Mouse (Mus musculus) thymus, adult 2 months (tissue): ENCODE measurements around the gene Suds3. TPM values are rescaled to one million over a fixed set of nuclear protein-coding genes. Genes with fewer than 3 reads are reported as not detected.
A peak's percentile ranks its signal among the peaks of the same experiment; 100 is the strongest.

Experiments used
- DNase-seq: peaks from one replicate; pipeline ENCODE4 v3.0.0; 2021
- H3K27ac ChIP-seq: fragments of 200-500 bp; 2 replicates; pipeline ENCODE4 v1.5.1; 2012; ENCODE audit warnings: low read length, control low read depth; ENCODE audit not compliant: control insufficient read depth, insufficient read depth
- H3K27me3 ChIP-seq: fragments of 200-500 bp; 2 replicates; pipeline ENCODE4 v1.6.1; 2012; ENCODE audit warnings: mild to moderate bottlenecking, low read length, moderate library complexity, mixed read lengths; ENCODE audit not compliant: control insufficient read depth, insufficient read depth
- H3K36me3 ChIP-seq: fragments of 200-500 bp; 2 replicates; pipeline ENCODE4 v1.6.1; 2012; ENCODE audit warnings: mild to moderate bottlenecking, low read length, moderate library complexity; ENCODE audit not compliant: control insufficient read depth, insufficient read depth
- H3K4me1 ChIP-seq: fragments of 200-500 bp; replicated peaks from 2 replicates; pipeline ENCODE4 v1.6.1; 2012; ENCODE audit warnings: low read length; ENCODE audit not compliant: control insufficient read depth, insufficient read depth
- H3K4me3 ChIP-seq: fragments of 200-500 bp; 2 replicates; pipeline ENCODE4 v1.5.1; 2012; ENCODE audit warnings: mild to moderate bottlenecking, low read length, control low read depth, moderate library complexity; ENCODE audit not compliant: control insufficient read depth, insufficient read depth
- CTCF ChIP-seq: fragments of 200-500 bp; IDR thresholded peaks from 2 replicates; pipeline ENCODE4 v1.5.1; 2012; ENCODE audit warnings: mild to moderate bottlenecking, control low read depth, low read length, moderate library complexity, borderline replicate concordance; ENCODE audit not compliant: control insufficient read depth, poor library complexity, insufficient read depth; ENCODE audit errors: extremely low read depth
- POLR2A ChIP-seq: fragments of 200-500 bp; IDR thresholded peaks from 2 replicates; pipeline ENCODE4 v1.6.1; 2012; ENCODE audit warnings: mild to moderate bottlenecking, low read length, control low read depth, moderate library complexity; ENCODE audit not compliant: control insufficient read depth, poor library complexity, insufficient read depth; ENCODE audit errors: extremely low read depth
- WGBS: fragments of 180-500 bp; shearing (Covaris S2); methylation state at CpG from one replicate; pipeline ENCODE4 v1.1.7; 2018; 5-methylcytosine and 5-hydroxymethylcytosine counted together
- polyA plus RNA-seq: library from polyadenylated mRNA; depleted of rRNA; stranded (reverse); fragments of >200 nt; gene quantifications from 2 replicates; pipeline ENCODE4 v1.2.3, GENCODE M21; 2012

Gene Suds3
- polyA plus RNA-seq, 1 experiment = 108 TPM

DNA sequence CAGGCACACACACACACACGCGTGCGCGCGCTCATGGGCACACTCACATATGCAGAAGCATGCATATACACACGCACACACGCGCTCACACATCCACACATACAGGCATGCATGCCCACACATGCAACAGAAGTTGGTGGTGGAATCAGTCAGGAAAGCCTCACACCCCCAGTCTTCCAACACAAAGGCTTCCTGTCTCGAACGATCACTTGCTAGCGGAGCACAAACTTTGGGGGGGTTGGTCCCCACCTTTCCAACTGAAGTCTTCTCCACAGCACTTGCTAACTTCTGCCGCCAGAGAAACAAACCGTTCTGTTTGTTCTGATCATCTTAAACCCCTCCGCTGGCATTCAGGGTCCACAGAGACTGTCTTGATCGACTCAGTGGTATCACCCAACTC lies 14.8 kb upstream of the Suds3 start:
- TF ChIP-seq CTCF = no peak
- TF ChIP-seq POLR2A = no peak
- DNase-seq = peak; percentile 51
- WGBS = 59% methylated on average over 15 of the region's 15 CpGs
- Histone ChIP-seq H3K27me3 (no peaks in the 10 kb centered on the region), H3K4me1 (peaks cover 29% of the 10 kb centered on the region), H3K4me3 (no peak overlapping the region), H3K36me3 (no peaks in the 10 kb centered on the region), H3K27ac (peak overlapping the region; percentile 28; the same call in 1 of the 2 replicates)

DNA sequence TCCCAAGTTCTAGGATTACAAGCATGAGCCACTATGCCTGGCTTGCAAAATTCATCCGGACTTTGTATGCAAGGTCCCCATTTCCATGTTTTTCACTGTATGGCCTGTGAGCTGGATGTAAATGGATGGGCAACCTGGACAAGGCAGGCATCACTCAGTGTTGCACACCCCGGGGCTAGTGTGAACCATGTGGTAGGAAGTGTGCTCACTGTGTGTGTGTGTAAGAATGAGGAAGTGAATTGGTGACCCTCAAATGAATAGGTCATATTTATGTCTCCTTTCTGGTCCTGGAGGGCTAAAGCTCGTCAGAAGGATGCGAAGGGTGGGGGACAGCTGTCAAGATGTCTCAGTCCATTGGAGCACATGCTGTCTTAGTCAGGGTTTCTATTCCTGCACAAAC lies 11.1 kb upstream of the Suds3 start:
- TF ChIP-seq CTCF = no peak
- TF ChIP-seq POLR2A = no peak
- Histone ChIP-seq H3K4me3 (no peak overlapping the region), H3K27ac (no peak overlapping the region), H3K36me3 (no peaks in the 10 kb centered on the region), H3K4me1 (peaks cover 15% of the 10 kb centered on the region), H3K27me3 (no peaks in the 10 kb centered on the region)
- WGBS = 70% methylated on average over 4 of the region's 4 CpGs
- DNase-seq = no peak

DNA sequence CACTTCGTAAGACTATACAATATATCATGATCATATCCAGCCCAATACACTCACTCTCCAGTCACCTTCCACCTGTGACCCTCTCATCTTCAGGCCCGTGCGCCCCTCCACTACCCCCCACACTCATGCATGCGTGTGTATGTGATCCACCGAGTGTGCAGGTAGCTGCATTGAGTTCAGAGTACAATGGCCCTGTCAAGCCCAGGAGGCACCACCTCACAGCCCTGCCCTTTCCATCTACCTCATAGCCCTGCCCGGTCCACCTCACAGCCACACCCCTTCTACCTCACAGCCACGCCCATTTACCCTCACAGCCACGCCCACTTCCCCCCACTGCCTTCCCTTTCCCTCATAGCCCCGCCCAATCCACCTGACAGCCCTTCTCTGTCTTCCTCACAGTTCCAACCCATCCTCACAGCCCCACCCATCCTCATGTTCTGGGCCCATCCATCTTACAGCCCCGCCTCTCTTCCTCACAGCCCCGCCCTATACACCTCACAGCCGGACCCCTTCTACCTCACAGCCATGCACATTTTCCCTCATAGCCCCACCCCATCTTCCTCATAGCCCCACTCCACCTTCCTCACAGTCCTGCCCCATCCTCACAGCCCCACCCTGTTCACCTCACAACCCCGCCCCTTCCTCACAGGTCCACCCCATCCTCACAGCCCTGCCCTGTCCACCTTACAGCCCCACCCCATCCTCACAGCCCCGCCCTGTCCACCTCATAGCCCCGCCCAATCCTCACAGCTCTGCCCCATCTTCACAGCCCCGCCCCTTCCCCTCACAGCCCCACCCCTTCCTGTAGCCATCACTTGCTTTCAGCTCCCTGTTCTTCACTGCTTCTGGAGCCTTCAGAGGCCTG lies 9.8 kb upstream of the Suds3 start:
- TF ChIP-seq CTCF (no peak), POLR2A (no peak)
- Histone ChIP-seq H3K27ac (no peak overlapping the region), H3K36me3 (no peaks in the 10 kb centered on the region), H3K4me1 (peaks cover 10% of the 10 kb centered on the region), H3K27me3 (peaks cover 4% of the 10 kb centered on the region; the same call in 1 of the 2 replicates), H3K4me3 (no peak overlapping the region)
- 95% methylated on average over 16 of the region's 16 CpGs for WGBS
- no peak for DNase-seq

DNA sequence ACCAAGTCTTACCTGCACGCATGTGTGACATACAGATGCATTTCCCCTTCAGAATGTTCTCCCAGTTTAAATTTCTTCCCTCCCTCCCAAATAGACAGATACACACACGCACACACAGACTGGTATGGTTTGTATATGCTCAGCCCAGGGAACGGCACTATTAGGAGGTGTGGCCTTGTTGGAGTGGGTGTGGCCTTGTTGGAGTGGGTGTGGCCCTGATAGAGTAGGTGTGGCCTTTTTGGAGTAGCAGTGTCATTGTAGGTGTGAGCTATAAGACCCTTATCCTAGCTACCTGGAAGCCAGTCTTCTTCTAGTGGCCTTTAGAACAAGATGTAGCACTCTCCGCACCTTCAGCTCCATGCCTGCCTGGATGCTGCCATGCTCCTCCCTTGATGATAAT lies 7.9 kb upstream of the Suds3 start:
- no peak for DNase-seq
- no peaks in the 10 kb centered on the region for H3K36me3 ChIP-seq
- no peak overlapping the region for H3K4me3 ChIP-seq
- no peak overlapping the region for H3K27ac ChIP-seq
- no peak for TF ChIP-seq CTCF
- TF ChIP-seq POLR2A = no peak
- WGBS = 99% methylated on average over 4 of the region's 4 CpGs
- peaks cover 4% of the 10 kb centered on the region; the same call in 1 of the 2 replicates for H3K27me3 ChIP-seq
- peaks cover 13% of the 10 kb centered on the region for H3K4me1 ChIP-seq

DNA sequence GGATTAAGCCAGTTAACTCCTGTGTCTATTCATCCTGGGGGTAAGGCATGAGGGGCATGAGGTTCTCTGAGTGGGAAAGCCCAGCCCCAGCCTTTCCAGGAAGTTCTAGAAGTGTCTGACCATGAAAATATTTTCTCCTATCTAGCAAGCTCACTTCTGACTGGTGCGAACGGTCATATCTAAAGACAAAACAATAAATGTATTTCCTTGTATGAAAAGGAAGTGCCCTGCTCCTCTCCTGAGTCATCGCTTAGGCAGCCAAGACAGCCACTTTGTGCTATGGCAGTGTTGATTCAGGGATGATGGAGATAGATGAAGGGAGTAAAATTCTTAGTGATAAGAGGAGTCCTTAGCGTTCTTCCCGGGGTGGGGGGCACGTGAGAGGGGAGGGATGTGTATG lies 7.2 kb upstream of the Suds3 start:
- TF ChIP-seq POLR2A (no peak), CTCF (no peak)
- DNase-seq = no peak
- H3K4me3 ChIP-seq = no peak overlapping the region
- no peaks in the 10 kb centered on the region for H3K36me3 ChIP-seq
- peaks cover 4% of the 10 kb centered on the region; the same call in 1 of the 2 replicates for H3K27me3 ChIP-seq
- peaks cover 13% of the 10 kb centered on the region for H3K4me1 ChIP-seq
- WGBS = 91% methylated on average over 6 of the region's 6 CpGs
- H3K27ac ChIP-seq = no peak overlapping the region

DNA sequence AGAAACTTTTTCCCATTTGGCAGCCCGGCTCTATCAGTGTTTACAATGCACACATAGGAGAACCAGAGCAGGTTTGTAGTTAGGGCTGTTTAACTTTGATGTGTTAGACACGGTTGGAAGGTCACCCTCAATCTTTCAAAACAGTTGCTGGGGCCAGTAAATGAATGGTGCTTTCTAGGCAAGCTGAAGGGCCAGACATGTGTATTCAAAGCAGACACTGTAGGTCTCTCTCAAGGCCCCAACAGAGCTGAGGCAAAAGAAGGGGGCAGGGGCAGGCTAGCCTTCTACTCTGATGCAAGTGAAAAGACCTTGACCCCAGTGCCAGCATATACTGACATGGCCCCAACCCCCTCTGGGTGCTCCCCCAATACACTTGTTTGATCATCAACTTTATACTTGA lies 5.7 kb upstream of the Suds3 start:
- WGBS = 77% methylated on average over 2 of the region's 2 CpGs
- H3K27me3 ChIP-seq = peaks cover 4% of the 10 kb centered on the region; the same call in 1 of the 2 replicates
- H3K36me3 ChIP-seq = no peaks in the 10 kb centered on the region
- TF ChIP-seq CTCF = no peak
- peaks cover 13% of the 10 kb centered on the region for H3K4me1 ChIP-seq
- no peak overlapping the region for H3K4me3 ChIP-seq
- no peak for DNase-seq
- no peak overlapping the region for H3K27ac ChIP-seq
